Mouse (Mus musculus): Measurements from ENCODE around the gene Rps6ka5. TPM values are rescaled to one million over a fixed set of nuclear protein-coding genes. Genes with fewer than 3 reads are reported as not detected.

Rps6ka5 gene
- polyA plus RNA-seq, 1 experiment from 2014 or later: 4.2 TPM

DNA sequence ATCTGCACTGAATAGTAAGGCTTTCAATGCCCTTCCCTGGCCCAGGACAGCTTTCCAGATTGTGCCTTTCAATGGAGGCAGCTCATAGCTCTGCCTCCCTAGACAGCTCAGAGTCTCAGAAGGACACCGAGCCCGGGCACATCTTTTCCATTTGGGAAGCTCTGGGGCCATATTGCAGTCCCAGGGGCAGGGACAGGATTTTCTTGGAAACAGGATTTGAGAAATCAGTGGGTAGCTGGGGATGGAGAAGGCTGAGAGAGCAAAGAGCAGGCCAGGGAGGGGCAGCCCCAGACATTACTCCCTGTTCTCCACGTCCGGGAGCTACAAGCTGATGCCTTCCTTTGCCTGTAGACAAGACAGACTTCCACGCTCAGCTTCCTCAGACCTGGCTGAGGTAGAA lies 197.1 kb downstream of the Rps6ka5 start:
- Histone ChIP-seq H3K4me2 (ENCODE audit: low read depth, low read length) (no peak overlapping the region), H3K9me3 (replicated peaks; ENCODE audit: control insufficient read depth, low read length) (no peaks in the 10 kb centered on the region), H3K4me3 (ENCODE audit: low read length) (no peak overlapping the region), H3K4me1 (ENCODE audit: control insufficient read depth, insufficient read depth, low read length) (peaks cover 36% of the 10 kb centered on the region), H3K27me3 (ENCODE audit: control insufficient read depth, insufficient read depth, low read length) (no peaks in the 10 kb centered on the region), H3K9ac (ENCODE audit: low read length) (no peak overlapping the region), H3K27ac (ENCODE audit: low read length) (peak overlapping the region; percentile 70), H3K36me3 (ENCODE audit: control insufficient read depth, insufficient read depth) (no peaks in the 10 kb centered on the region)
- WGBS: 82% methylated on average over 5 of the region's 5 CpGs
- no peak for ATAC-seq (replicated peaks; ENCODE audit: extremely low read depth, insufficient read depth, low FRiP score)

DNA sequence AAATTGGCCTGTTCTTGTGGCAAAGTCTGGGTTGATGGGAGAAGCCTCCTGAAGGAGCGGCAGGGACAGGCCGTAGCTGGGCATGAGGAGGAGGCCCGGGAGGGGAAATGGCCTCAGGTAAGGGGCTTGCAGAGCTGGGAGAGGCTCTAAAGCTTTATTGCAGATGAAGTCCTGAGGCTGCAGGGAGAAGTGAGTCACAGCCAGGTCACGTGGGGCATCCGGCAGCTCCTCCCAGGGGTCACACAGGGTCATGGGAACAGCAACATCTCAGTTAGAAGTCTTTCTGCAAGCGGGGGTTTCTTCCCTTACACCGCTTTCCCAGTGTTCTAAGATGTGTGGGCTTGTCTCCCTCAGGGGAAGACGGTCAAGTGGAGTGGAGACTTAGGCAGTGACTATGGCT lies 197.6 kb downstream of the Rps6ka5 start:
- Histone ChIP-seq H3K36me3 (ENCODE audit: control insufficient read depth, insufficient read depth) (no peaks in the 10 kb centered on the region), H3K27ac (ENCODE audit: low read length) (peak overlapping the region; percentile 70), H3K9me3 (replicated peaks; ENCODE audit: control insufficient read depth, low read length) (no peaks in the 10 kb centered on the region), H3K27me3 (ENCODE audit: control insufficient read depth, insufficient read depth, low read length) (no peaks in the 10 kb centered on the region), H3K4me3 (ENCODE audit: low read length) (no peak overlapping the region), H3K4me2 (ENCODE audit: low read depth, low read length) (no peak overlapping the region), H3K4me1 (ENCODE audit: control insufficient read depth, insufficient read depth, low read length) (peaks cover 36% of the 10 kb centered on the region), H3K9ac (ENCODE audit: low read length) (peak overlapping the region; percentile 34; the same call in 1 of the 2 replicates)
- ATAC-seq (replicated peaks; ENCODE audit: extremely low read depth, insufficient read depth, low FRiP score): no peak; the same call in 1 of the 2 replicates
- 49% methylated on average over 8 of the region's 8 CpGs for WGBS

DNA sequence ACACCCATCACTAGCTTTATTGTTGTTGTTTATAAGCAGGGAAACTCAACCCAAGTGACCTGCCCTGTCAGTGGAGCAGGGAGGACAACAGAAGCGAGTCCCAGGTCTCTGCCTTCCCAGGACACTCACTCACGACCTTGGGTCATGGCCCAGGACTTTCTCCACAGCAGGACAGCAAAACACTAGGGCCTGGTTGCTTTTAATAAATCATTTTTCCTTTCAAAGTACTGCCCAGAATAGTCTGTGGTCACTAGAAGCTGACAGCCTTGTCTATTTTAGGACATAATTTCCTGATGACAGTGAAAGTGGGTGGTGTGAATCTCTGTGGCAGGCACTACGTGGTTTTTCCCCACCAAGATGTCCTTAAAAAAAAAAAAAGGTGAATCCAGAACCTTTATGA lies 198.5 kb downstream of the Rps6ka5 start:
- no peak overlapping the region for H3K4me3 ChIP-seq (ENCODE audit: low read length)
- 45% methylated on average over 3 of the region's 3 CpGs for WGBS
- H3K4me2 ChIP-seq (ENCODE audit: low read depth, low read length): peak overlapping the region; percentile 21; the same call in 1 of the 2 replicates
- H3K27ac ChIP-seq (ENCODE audit: low read length): peak overlapping the region; percentile 70
- H3K9me3 ChIP-seq (replicated peaks; ENCODE audit: control insufficient read depth, low read length): no peaks in the 10 kb centered on the region
- ATAC-seq (replicated peaks; ENCODE audit: extremely low read depth, insufficient read depth, low FRiP score): no peak
- H3K4me1 ChIP-seq (ENCODE audit: control insufficient read depth, insufficient read depth, low read length): peaks cover 33% of the 10 kb centered on the region
- no peaks in the 10 kb centered on the region for H3K36me3 ChIP-seq (ENCODE audit: control insufficient read depth, insufficient read depth)
- no peak overlapping the region; the same call in 1 of the 2 replicates for H3K9ac ChIP-seq (ENCODE audit: low read length)
- H3K27me3 ChIP-seq (ENCODE audit: control insufficient read depth, insufficient read depth, low read length): no peaks in the 10 kb centered on the region

DNA sequence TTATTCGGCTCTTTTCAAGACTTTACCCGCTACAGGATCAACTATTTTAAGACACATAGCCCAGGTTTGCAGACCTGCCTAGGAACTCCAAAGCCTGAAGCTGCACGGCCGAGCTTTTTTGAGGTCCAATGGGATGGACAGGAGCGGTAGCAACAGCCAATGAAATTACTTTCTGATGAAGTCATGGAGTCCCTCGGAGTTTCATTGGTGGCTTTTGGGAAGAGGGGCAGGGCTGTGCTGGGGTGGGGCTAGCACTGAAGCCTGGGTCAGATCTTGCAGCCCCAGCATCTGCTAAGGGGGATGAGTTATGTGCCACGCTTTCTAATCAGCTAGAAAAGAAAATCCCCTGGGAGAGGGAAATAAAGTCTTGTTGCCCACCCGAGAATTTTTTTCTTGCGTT lies 199.0 kb downstream of the Rps6ka5 start:
- H3K27me3 ChIP-seq (ENCODE audit: control insufficient read depth, insufficient read depth, low read length): no peaks in the 10 kb centered on the region
- peak; percentile 93 for ATAC-seq (replicated peaks; ENCODE audit: extremely low read depth, insufficient read depth, low FRiP score)
- no peaks in the 10 kb centered on the region for H3K36me3 ChIP-seq (ENCODE audit: control insufficient read depth, insufficient read depth)
- peak overlapping the region; percentile 61 for H3K4me2 ChIP-seq (ENCODE audit: low read depth, low read length)
- H3K9ac ChIP-seq (ENCODE audit: low read length): peak overlapping the region; percentile 39; the same call in 1 of the 2 replicates
- H3K27ac ChIP-seq (ENCODE audit: low read length): peak overlapping the region; percentile 70
- WGBS: 7% methylated on average over 9 of the region's 9 CpGs
- H3K4me1 ChIP-seq (ENCODE audit: control insufficient read depth, insufficient read depth, low read length): peaks cover 28% of the 10 kb centered on the region
- H3K4me3 ChIP-seq (ENCODE audit: low read length): peak overlapping the region; percentile 24; the same call in 1 of the 2 replicates
- no peaks in the 10 kb centered on the region for H3K9me3 ChIP-seq (replicated peaks; ENCODE audit: control insufficient read depth, low read length)

DNA sequence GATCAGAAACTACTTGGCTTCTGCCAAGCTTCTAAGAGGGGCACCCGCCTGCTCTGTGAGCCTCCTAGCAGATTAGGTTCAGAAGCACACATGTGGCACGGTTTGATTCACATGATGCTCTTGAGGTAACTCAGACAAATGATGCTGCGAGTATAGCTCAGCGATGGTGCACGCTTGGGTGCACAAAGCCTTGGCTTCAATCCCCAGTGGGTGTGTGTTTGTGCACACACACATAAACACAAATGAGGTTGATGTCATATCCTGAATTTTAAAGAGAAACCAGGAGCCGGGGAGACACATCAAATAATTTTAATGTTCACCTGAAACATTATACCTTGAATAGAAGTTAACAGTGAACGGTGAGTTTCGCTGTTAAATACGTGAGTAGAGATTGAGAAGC lies 199.5 kb downstream of the Rps6ka5 start:
- WGBS: 65% methylated on average over 9 of the region's 9 CpGs
- Histone ChIP-seq H3K27ac (ENCODE audit: low read length) (peak overlapping the region; percentile 20; the same call in 1 of the 2 replicates), H3K27me3 (ENCODE audit: control insufficient read depth, insufficient read depth, low read length) (no peaks in the 10 kb centered on the region), H3K4me2 (ENCODE audit: low read depth, low read length) (peak overlapping the region; percentile 61), H3K4me3 (ENCODE audit: low read length) (peak overlapping the region; percentile 24; the same call in 1 of the 2 replicates), H3K4me1 (ENCODE audit: control insufficient read depth, insufficient read depth, low read length) (peaks cover 23% of the 10 kb centered on the region), H3K36me3 (ENCODE audit: control insufficient read depth, insufficient read depth) (no peaks in the 10 kb centered on the region), H3K9me3 (replicated peaks; ENCODE audit: control insufficient read depth, low read length) (no peaks in the 10 kb centered on the region), H3K9ac (ENCODE audit: low read length) (peak overlapping the region; percentile 39; the same call in 1 of the 2 replicates)
- ATAC-seq (replicated peaks; ENCODE audit: extremely low read depth, insufficient read depth, low FRiP score): no peak

DNA sequence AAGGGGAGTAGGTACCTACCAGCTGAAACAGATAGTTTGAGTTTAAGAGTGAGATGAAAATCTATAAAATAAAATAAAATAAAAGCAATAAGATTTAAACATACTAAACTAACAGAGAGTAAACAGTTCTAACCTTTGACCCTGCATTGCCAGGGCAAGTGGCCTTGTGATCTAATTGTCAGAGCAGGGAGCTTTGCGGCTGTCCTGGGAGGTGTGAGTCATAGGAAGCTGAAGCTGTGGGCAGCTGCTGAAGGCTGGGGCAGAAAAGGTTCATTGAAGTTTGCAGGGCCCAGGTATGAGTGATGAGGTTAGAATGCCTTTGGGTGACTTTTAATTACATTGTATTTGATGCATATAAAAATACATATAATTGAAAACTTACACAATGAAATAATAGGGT lies 200.8 kb downstream of the Rps6ka5 start:
- 41% methylated on average over 1 of the region's 1 CpGs for WGBS
- H3K36me3 ChIP-seq (ENCODE audit: control insufficient read depth, insufficient read depth): no peaks in the 10 kb centered on the region

DNA sequence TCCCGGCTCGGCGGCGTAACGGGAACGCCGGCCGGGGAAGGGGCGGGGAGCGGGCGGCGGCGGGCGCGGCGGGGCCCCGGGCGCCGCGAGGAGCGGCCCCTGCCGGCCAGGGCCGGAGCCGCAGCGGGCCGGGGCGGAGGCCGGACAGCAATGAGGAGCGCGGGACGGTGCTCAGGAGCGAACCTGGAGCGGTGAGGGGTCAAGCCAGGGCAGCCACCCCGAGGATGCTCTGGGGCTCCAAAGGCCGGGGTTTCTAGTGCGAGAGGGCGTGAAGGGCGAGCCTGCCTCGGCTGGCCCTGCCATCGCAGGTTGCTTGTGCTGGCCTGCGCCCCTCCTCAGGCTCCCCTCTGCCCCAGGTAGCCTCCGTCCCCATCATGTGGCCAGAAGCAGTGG lies 206.0 kb downstream of the Rps6ka5 start, which contains the start of gene Ttc7b:
Gene Ttc7b (minus strand): TSS at position 33 of the 393 bp plus-strand sequence.
- peak within 1 kb of the TSS; percentile 80 for H3K4me3 ChIP-seq (ENCODE audit: low read length)
- ATAC-seq (replicated peaks; ENCODE audit: extremely low read depth, insufficient read depth, low FRiP score): peak; percentile 86
- H3K27ac ChIP-seq (ENCODE audit: low read length): peak within 1 kb of the TSS; percentile 68
- WGBS: 2% methylated on average over 32 of the region's 42 CpGs
- H3K36me3 ChIP-seq (ENCODE audit: control insufficient read depth, insufficient read depth): no peaks in the 10 kb centered on the region
- no peaks in the 10 kb centered on the region for H3K9me3 ChIP-seq (replicated peaks; ENCODE audit: control insufficient read depth, low read length)
- peaks cover 19% of the 10 kb centered on the region for H3K4me1 ChIP-seq (ENCODE audit: control insufficient read depth, insufficient read depth, low read length)
- H3K4me2 ChIP-seq (ENCODE audit: low read depth, low read length): peak within 1 kb of the TSS; percentile 80
- H3K27me3 ChIP-seq (ENCODE audit: control insufficient read depth, insufficient read depth, low read length): no peaks in the 10 kb centered on the region
- peak within 1 kb of the TSS; percentile 99 for H3K9ac ChIP-seq (ENCODE audit: low read length)

More for the DNA sequence above, 200.8 kb downstream of the Rps6ka5 start:
- H3K27ac ChIP-seq (ENCODE audit: low read length): no peak overlapping the region
- H3K9ac ChIP-seq (ENCODE audit: low read length): no peak overlapping the region
- H3K4me1 ChIP-seq (ENCODE audit: control insufficient read depth, insufficient read depth, low read length): peaks cover 18% of the 10 kb centered on the region
- H3K4me2 ChIP-seq (ENCODE audit: low read depth, low read length): no peak overlapping the region
- no peak overlapping the region for H3K4me3 ChIP-seq (ENCODE audit: low read length)
- no peaks in the 10 kb centered on the region for H3K9me3 ChIP-seq (replicated peaks; ENCODE audit: control insufficient read depth, low read length)
- ATAC-seq (replicated peaks; ENCODE audit: extremely low read depth, insufficient read depth, low FRiP score): no peak
- H3K27me3 ChIP-seq (ENCODE audit: control insufficient read depth, insufficient read depth, low read length): no peaks in the 10 kb centered on the region

DNA sequence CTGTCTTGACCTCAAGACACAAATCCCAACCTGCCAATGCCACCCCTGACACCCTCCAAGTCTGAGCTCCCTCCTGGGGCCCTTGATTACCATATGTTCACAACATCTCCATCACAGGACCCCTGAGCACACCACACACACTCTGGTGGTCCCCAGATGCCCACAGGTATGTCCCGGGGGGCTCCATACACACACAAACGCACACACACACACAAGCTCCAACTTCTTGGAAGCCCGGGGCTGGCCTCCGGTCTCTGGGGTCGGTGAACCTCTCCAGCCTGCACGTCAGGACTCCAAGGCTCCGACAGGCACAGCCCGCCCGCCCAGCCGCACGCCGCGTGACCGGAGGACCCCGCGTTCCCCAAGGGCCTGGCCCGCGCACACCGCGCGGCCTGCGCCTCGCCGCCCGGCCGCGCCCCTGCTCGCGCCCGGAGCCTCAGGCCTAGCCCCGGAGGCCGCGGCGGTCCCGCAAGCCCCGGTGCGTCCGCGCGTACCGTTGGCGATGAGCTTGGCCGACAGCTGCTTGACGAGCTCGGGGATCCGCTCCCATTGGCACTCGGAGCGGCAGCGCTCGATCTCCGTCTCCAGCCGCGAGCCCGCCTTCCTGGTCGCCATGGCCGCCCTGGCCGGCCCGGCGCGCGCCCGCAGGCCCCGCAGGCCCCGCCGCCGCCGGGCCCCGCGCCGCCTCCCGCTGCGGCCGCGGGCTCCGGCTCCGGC lies 206.5 kb downstream of the Rps6ka5 start:
- peak; percentile 78 for ATAC-seq (replicated peaks; ENCODE audit: extremely low read depth, insufficient read depth, low FRiP score)
- peak overlapping the region; percentile 99 for H3K9ac ChIP-seq (ENCODE audit: low read length)
- peaks cover 19% of the 10 kb centered on the region for H3K4me1 ChIP-seq (ENCODE audit: control insufficient read depth, insufficient read depth, low read length)
- H3K4me3 ChIP-seq (ENCODE audit: low read length): peak overlapping the region; percentile 80
- peak overlapping the region; percentile 68 for H3K27ac ChIP-seq (ENCODE audit: low read length)
- H3K36me3 ChIP-seq (ENCODE audit: control insufficient read depth, insufficient read depth): no peaks in the 10 kb centered on the region
- under 1% methylated on average over 75 of the region's 76 CpGs for WGBS
- no peaks in the 10 kb centered on the region for H3K27me3 ChIP-seq (ENCODE audit: control insufficient read depth, insufficient read depth, low read length)
- H3K4me2 ChIP-seq (ENCODE audit: low read depth, low read length): peak overlapping the region; percentile 80
- no peaks in the 10 kb centered on the region for H3K9me3 ChIP-seq (replicated peaks; ENCODE audit: control insufficient read depth, low read length)

DNA sequence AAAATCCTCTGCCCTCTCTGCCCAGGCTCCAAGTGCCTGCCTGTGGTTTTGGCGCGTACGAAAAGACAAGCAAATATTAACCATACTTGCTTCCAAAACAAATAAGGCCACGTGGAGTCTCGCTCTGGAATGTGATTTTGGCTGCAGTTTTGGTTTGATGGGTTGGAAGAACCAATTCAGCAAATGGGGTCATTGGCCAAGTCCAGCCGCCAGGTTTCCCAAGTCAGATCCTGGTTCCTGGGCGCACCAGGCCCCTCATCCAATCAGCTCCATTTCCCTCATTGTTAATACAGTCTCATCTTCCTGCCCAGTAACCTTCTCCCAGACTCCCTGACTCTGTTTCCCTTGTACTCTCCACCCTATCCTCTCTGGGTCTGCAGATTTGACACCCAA lies 207.1 kb downstream of the Rps6ka5 start:
- Histone ChIP-seq H3K4me3 (ENCODE audit: low read length) (peak overlapping the region; percentile 80), H3K4me1 (ENCODE audit: control insufficient read depth, insufficient read depth, low read length) (peaks cover 19% of the 10 kb centered on the region), H3K9ac (ENCODE audit: low read length) (peak overlapping the region; percentile 99), H3K36me3 (ENCODE audit: control insufficient read depth, insufficient read depth) (no peaks in the 10 kb centered on the region), H3K27ac (ENCODE audit: low read length) (no peak overlapping the region; the same call in 1 of the 2 replicates), H3K4me2 (ENCODE audit: low read depth, low read length) (peak overlapping the region; percentile 80), H3K9me3 (replicated peaks; ENCODE audit: control insufficient read depth, low read length) (no peaks in the 10 kb centered on the region), H3K27me3 (ENCODE audit: control insufficient read depth, insufficient read depth, low read length) (no peaks in the 10 kb centered on the region)
- WGBS: 50% methylated on average over 7 of the region's 7 CpGs
- no peak for ATAC-seq (replicated peaks; ENCODE audit: extremely low read depth, insufficient read depth, low FRiP score)
